In genomic region chr16:4645867-4646266, GRCm38 (mm10) we compare ENCODE assay signal across 20 mouse cellular contexts. TPM values are rescaled to one million over a fixed set of nuclear protein-coding genes. Genes with fewer than 3 reads are reported as not detected.
DNase-seq lines count a peak whose midpoint lies in the region; ATAC-seq and TF ChIP-seq lines count a peak whose summit lies in the region.
"Had no signal": no experiment of that assay in that cellular context is flagged by ENCODE, and none has a peak within 500 bp of the region (broad histone marks: within the 10 kb centered on the region; RNA-seq: fewer than 3 reads in every experiment).

No protein-coding gene starts in this region.

- no peak overlapping the region for H3K4me2 ChIP-seq in heart, embryonic 13.5 days
- H3K4me2 ChIP-seq in stomach, postnatal 0 days (replicated peaks; ENCODE audit: low read depth) = no peak overlapping the region
- H3K4me2 ChIP-seq: hindbrain, embryonic 13.5 days; stomach, embryonic 15.5 days had no signal

- no peak overlapping the region; the same call in 1 of the 2 replicates for H3K27ac ChIP-seq in heart, embryonic 13.5 days (replicated peaks)
- H3K27ac ChIP-seq in limb, embryonic 10.5 days = peak overlapping the region; percentile 95; the same call in 1 of the 2 replicates
- no peak overlapping the region for H3K27ac ChIP-seq in stomach, postnatal 0 days (replicated peaks)
- H3K27ac ChIP-seq in layer of hippocampus, adult 2 months = no peak overlapping the region
- H3K27ac ChIP-seq: left cerebral cortex, adult 2 months; macrophage had no signal

- no peak for ATAC-seq in heart, embryonic 13.5 days (ENCODE audit: extremely low read depth, insufficient number of reproducible peaks, low FRiP score, low TSS enrichment)
- ATAC-seq in megakaryocyte, adult 5-6 weeks (ENCODE audit: poor library complexity, severe bottlenecking) = no peak
- ATAC-seq in stomach, postnatal 0 days (ENCODE audit: low FRiP score, low TSS enrichment) = no peak
- ATAC-seq: forebrain, embryonic 16.5 days; intestine, embryonic 16.5 days; liver, postnatal 0 days had no signal

- H3K9ac ChIP-seq in heart, embryonic 13.5 days = peak overlapping the region; percentile 72; the same call in 1 of the 2 replicates
- 0 out of 2 replicates have a peak overlapping the region, but pooled peaks have one; percentile 18 for H3K9ac ChIP-seq in stomach, postnatal 0 days (ENCODE audit: low read length)
- H3K9ac ChIP-seq: hindbrain, embryonic 13.5 days; liver, postnatal 0 days; stomach, embryonic 15.5 days had no signal

- H3K4me3 ChIP-seq in heart, embryonic 13.5 days = no peak overlapping the region
- peak overlapping the region; percentile 14 for H3K4me3 ChIP-seq in megakaryocyte, embryonic 14.5 days (replicated peaks)
- no peak overlapping the region for H3K4me3 ChIP-seq in limb, embryonic 10.5 days
- no peak overlapping the region for H3K4me3 ChIP-seq in stomach, postnatal 0 days (ENCODE audit: low read depth, low read length)
- no peak overlapping the region for H3K4me3 ChIP-seq in layer of hippocampus, adult 2 months
- H3K4me3 ChIP-seq: erythroblast, embryonic 14.5 days; hindbrain, embryonic 13.5 days; left cerebral cortex, adult 2 months; stomach, embryonic 15.5 days had no signal

- no peak for TF ChIP-seq CTCF in stomach, postnatal 0 days (IDR thresholded peaks at IDR 0.05; ENCODE audit: low read depth)
- no peak for TF ChIP-seq CTCF in layer of hippocampus, adult 2 months (conservative IDR thresholded peaks at IDR 0.05)

- H3K36me3 ChIP-seq in heart, embryonic 13.5 days = peaks cover 47% of the 10 kb centered on the region
- peaks cover 91% of the 10 kb centered on the region for H3K36me3 ChIP-seq in megakaryocyte, embryonic 14.5 days (replicated peaks; ENCODE audit: low read length)
- H3K36me3 ChIP-seq in limb, embryonic 10.5 days = peaks cover 94% of the 10 kb centered on the region
- H3K36me3 ChIP-seq in stomach, postnatal 0 days (ENCODE audit: control insufficient read depth, insufficient read depth, low read length) = peaks cover 7% of the 10 kb centered on the region

- intact Hi-C loops in heart, postnatal 10 days (cut with DNase I) = no loop called here

- DNase-seq in heart, postnatal 10 days = no peak
- no peak for DNase-seq in limb, embryonic 10.5 days (ENCODE audit: low spot score)
- no peak for DNase-seq in stomach, postnatal 0 days (ENCODE audit: low spot score)
- no peak for DNase-seq in layer of hippocampus, adult 2 months (ENCODE audit: low spot score in 2 of 2)
- DNase-seq: cerebellum, adult 9-11 months; kidney, postnatal 14 days; liver; liver, postnatal 0 days; right cerebral cortex, postnatal 14 days had no signal

- 73% methylated on average over 4 of the region's 4 CpGs for WGBS in heart, embryonic 13.5 days
- WGBS in limb, embryonic 10.5 days = 85% methylated on average over 4 of the region's 4 CpGs
- 70% methylated on average over 4 of the region's 4 CpGs for WGBS in stomach, postnatal 0 days

- no peaks in the 10 kb centered on the region for H3K9me3 ChIP-seq in heart, embryonic 13.5 days
- H3K9me3 ChIP-seq in megakaryocyte, embryonic 14.5 days = no peaks in the 10 kb centered on the region
- H3K9me3 ChIP-seq in limb, embryonic 10.5 days (replicated peaks) = no peaks in the 10 kb centered on the region
- H3K9me3 ChIP-seq in stomach, postnatal 0 days (ENCODE audit: control insufficient read depth, low read length) = no peaks in the 10 kb centered on the region
- H3K9me3 ChIP-seq: G1E; hindbrain, embryonic 13.5 days; stomach, embryonic 15.5 days had no signal

- peaks cover 79% of the 10 kb centered on the region for H3K4me1 ChIP-seq in heart, embryonic 13.5 days
- H3K4me1 ChIP-seq in megakaryocyte, embryonic 14.5 days = peaks cover 53% of the 10 kb centered on the region
- H3K4me1 ChIP-seq in limb, embryonic 10.5 days = peaks cover 100% of the 10 kb centered on the region
- peaks cover 21% of the 10 kb centered on the region for H3K4me1 ChIP-seq in stomach, postnatal 0 days (replicated peaks; ENCODE audit: control insufficient read depth, insufficient read depth)

- H3K27me3 ChIP-seq in heart, embryonic 13.5 days (replicated peaks) = no peaks in the 10 kb centered on the region
- H3K27me3 ChIP-seq in megakaryocyte, embryonic 14.5 days (replicated peaks) = peaks cover 7% of the 10 kb centered on the region
- H3K27me3 ChIP-seq in limb, embryonic 10.5 days (ENCODE audit: low read depth, poor library complexity, severe bottlenecking) = no peaks in the 10 kb centered on the region
- no peaks in the 10 kb centered on the region for H3K27me3 ChIP-seq in stomach, postnatal 0 days (ENCODE audit: control insufficient read depth, insufficient read depth, low read length)
- H3K27me3 ChIP-seq: hindbrain, embryonic 13.5 days; stomach, embryonic 15.5 days had no signal

- no peak for TF ChIP-seq EP300 in stomach, postnatal 0 days (optimal IDR thresholded peaks at IDR 0.05)

RNA-seq across cellular contexts. Expression of gene Dnaja3, which starts 6.1 kb away (rescaled TPM):
- 65.6 and 72.5 TPM in 2 replicates for polyA plus RNA-seq in heart, embryonic 13.5 days (2015; fragmentation: Nextera tagmentation; extraction: Ambion mirVana)
- 100 to 1,000 TPM; 106 to 107 TPM for total RNA-seq in heart, postnatal 10 days (2021)
- 3.1 and 5.3 TPM in 2 replicates for polyA plus RNA-seq in megakaryocyte, embryonic 14.5 days (2012; ENCODE audit: insufficient read depth, low replicate concordance)
- 10.1 and 11.9 TPM in 2 replicates for total RNA-seq in megakaryocyte, adult 5-6 weeks (2015)
- total RNA-seq in megakaryocyte, adult 5-6 weeks (2017) = 26.1 and 27.8 TPM in 2 replicates
- polyA plus RNA-seq in limb, embryonic 10.5 days (2016; fragmentation: Nextera tagmentation; extraction: Ambion mirVana) = 64.1 and 70.2 TPM in 2 replicates
- 47.0 and 49.2 TPM in 2 replicates for polyA plus RNA-seq in stomach, postnatal 0 days (2015; fragmentation: Nextera tagmentation; extraction: Ambion mirVana)
- 10 to 100 TPM; 61.2 to 65.4 TPM for total RNA-seq in layer of hippocampus, adult 2 months (2021)

RNA-seq across cellular contexts. Expression of gene Vasn, which starts 6.1 kb away (rescaled TPM):
- 15.2 and 15.8 TPM in 2 replicates for polyA plus RNA-seq in heart, embryonic 13.5 days (2015; fragmentation: Nextera tagmentation; extraction: Ambion mirVana)
- total RNA-seq in heart, postnatal 10 days (2021) = 10 to 100 TPM; 13.6 to 18.0 TPM
- polyA plus RNA-seq in megakaryocyte, embryonic 14.5 days (2012; ENCODE audit: insufficient read depth, low replicate concordance) = 0.58 TPM in 1 of 2 replicates, not detected in the other
- not detected in 2 replicates for total RNA-seq in megakaryocyte, adult 5-6 weeks (2015)
- total RNA-seq in megakaryocyte, adult 5-6 weeks (2017) = 0.12 TPM in 1 of 2 replicates, not detected in the other
- 22.5 and 28.3 TPM in 2 replicates for polyA plus RNA-seq in limb, embryonic 10.5 days (2016; fragmentation: Nextera tagmentation; extraction: Ambion mirVana)
- polyA plus RNA-seq in stomach, postnatal 0 days (2015; fragmentation: Nextera tagmentation; extraction: Ambion mirVana) = 8.8 and 9.6 TPM in 2 replicates
- 1 to 10 TPM; 5.7 to 6.2 TPM for total RNA-seq in layer of hippocampus, adult 2 months (2021)

RNA-seq across cellular contexts. Expression of gene Pam16, which starts 21.1 kb away (rescaled TPM):
- polyA plus RNA-seq in heart, embryonic 13.5 days (2015; fragmentation: Nextera tagmentation; extraction: Ambion mirVana) = 136 and 139 TPM in 2 replicates
- 100 to 1,000 TPM in 1 of 2 experiments, 10 to 100 TPM in 1; 96.6 to 125 TPM for total RNA-seq in heart, postnatal 10 days (2021)
- polyA plus RNA-seq in megakaryocyte, embryonic 14.5 days (2012; ENCODE audit: insufficient read depth, low replicate concordance) = 137 and 230 TPM in 2 replicates
- 30.8 and 42.8 TPM in 2 replicates for total RNA-seq in megakaryocyte, adult 5-6 weeks (2015)
- total RNA-seq in megakaryocyte, adult 5-6 weeks (2017) = 18.1 and 24.3 TPM in 2 replicates
- 108 and 113 TPM in 2 replicates for polyA plus RNA-seq in limb, embryonic 10.5 days (2016; fragmentation: Nextera tagmentation; extraction: Ambion mirVana)
- polyA plus RNA-seq in stomach, postnatal 0 days (2015; fragmentation: Nextera tagmentation; extraction: Ambion mirVana) = 65.4 and 71.9 TPM in 2 replicates
- total RNA-seq in layer of hippocampus, adult 2 months (2021) = 10 to 100 TPM; 72.3 to 75.2 TPM

RNA-seq across cellular contexts. Expression of gene Coro7, which starts 33.7 kb away (rescaled TPM):
- polyA plus RNA-seq in heart, embryonic 13.5 days (2015; fragmentation: Nextera tagmentation; extraction: Ambion mirVana) = 15.2 and 16.9 TPM in 2 replicates
- 10 to 100 TPM; 24.6 to 26.1 TPM for total RNA-seq in heart, postnatal 10 days (2021)
- polyA plus RNA-seq in megakaryocyte, embryonic 14.5 days (2012; ENCODE audit: insufficient read depth, low replicate concordance) = 62.1 and 104 TPM in 2 replicates
- total RNA-seq in megakaryocyte, adult 5-6 weeks (2015) = 68.6 and 74.5 TPM in 2 replicates
- total RNA-seq in megakaryocyte, adult 5-6 weeks (2017) = 40.2 and 49.1 TPM in 2 replicates
- polyA plus RNA-seq in limb, embryonic 10.5 days (2016; fragmentation: Nextera tagmentation; extraction: Ambion mirVana) = 21.8 and 22.9 TPM in 2 replicates
- polyA plus RNA-seq in stomach, postnatal 0 days (2015; fragmentation: Nextera tagmentation; extraction: Ambion mirVana) = 7.6 and 8.1 TPM in 2 replicates
- total RNA-seq in layer of hippocampus, adult 2 months (2021) = 10 to 100 TPM; 85.6 to 93.4 TPM

RNA-seq across cellular contexts. Expression of gene Glis2, which starts 51.4 kb away (rescaled TPM):
- 19.9 and 23.5 TPM in 2 replicates for polyA plus RNA-seq in heart, embryonic 13.5 days (2015; fragmentation: Nextera tagmentation; extraction: Ambion mirVana)
- total RNA-seq in heart, postnatal 10 days (2021) = 10 to 100 TPM; 27.6 to 34.5 TPM
- polyA plus RNA-seq in megakaryocyte, embryonic 14.5 days (2012; ENCODE audit: insufficient read depth, low replicate concordance) = 0.62 and 2.0 TPM in 2 replicates
- total RNA-seq in megakaryocyte, adult 5-6 weeks (2015) = 0.80 TPM in 2 replicates
- total RNA-seq in megakaryocyte, adult 5-6 weeks (2017) = 0.28 and 0.51 TPM in 2 replicates
- 27.0 and 30.7 TPM in 2 replicates for polyA plus RNA-seq in limb, embryonic 10.5 days (2016; fragmentation: Nextera tagmentation; extraction: Ambion mirVana)
- polyA plus RNA-seq in stomach, postnatal 0 days (2015; fragmentation: Nextera tagmentation; extraction: Ambion mirVana) = 11.6 and 11.7 TPM in 2 replicates
- total RNA-seq in layer of hippocampus, adult 2 months (2021) = 10 to 100 TPM; 11.0 to 13.9 TPM
